Mouse (Mus musculus) testis, postnatal 14 days (tissue): Measurements from ENCODE around the gene Epha2.

ENCODE experiments used
- DNase-seq: peaks from one replicate; pipeline ENCODE4 v3.0.0; 2021; ENCODE audit warnings: low spot score

Gene Epha2

DNA sequence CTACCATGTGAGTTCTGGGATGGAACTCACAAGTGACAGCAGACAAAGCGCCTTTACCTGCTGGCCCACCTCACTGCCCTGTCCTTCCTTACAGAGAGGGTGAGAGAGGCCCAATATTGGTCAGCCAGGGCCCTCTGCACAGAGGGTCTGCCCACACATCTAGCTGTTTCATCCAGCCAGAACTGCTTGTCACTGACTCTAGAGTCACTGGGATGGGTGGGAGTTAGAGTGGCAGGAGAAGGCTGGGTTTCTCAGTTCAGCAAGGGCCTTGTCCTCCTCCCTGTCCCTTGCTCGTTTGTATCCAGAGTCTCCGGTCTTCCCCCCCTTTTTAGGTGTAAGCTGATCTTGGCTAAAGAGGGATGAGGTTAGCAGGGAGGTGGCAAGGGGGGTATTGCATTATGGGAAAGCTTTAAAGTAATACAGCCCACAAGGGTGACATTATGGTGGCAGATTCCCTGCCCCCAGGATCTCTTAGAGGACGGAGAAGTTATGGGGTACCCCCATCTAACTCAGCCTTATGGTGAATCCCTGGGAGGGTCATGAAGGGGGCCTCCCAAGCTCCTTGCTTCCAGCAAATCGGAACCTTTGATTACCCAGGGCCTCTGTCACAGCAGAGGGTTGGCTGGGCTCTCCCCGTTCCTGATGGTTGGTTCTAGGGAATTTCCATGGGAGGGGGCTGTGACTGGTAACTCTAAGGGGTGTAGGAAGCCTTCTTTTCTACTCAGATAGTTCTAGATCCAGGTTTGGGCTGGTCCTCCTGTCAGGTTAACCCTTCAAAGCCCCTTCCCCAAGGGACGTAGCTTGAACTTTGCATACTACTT, 2.6 kb downstream of the Epha2 start:
- no peak for DNase-seq

GRCm38 (mm10) chr4:141304223-141304611, 3.2 kb downstream of the Epha2 start:
- DNase-seq = no peak

GRCm38 (mm10) chr4:141306057-141306456, 5.0 kb downstream of the Epha2 start:
- no peak for DNase-seq

GRCm38 (mm10) chr4:141308381-141308780, 7.3 kb downstream of the Epha2 start:
- no peak for DNase-seq

- DNase-seq = no peak
Measured at GRCm38 (mm10) chr4:141308857-141309772, 8.1 kb downstream of the Epha2 start.

- DNase-seq = no peak
Measured at GRCm38 (mm10) chr4:141309773-141310145, 8.7 kb downstream of the Epha2 start.

DNA sequence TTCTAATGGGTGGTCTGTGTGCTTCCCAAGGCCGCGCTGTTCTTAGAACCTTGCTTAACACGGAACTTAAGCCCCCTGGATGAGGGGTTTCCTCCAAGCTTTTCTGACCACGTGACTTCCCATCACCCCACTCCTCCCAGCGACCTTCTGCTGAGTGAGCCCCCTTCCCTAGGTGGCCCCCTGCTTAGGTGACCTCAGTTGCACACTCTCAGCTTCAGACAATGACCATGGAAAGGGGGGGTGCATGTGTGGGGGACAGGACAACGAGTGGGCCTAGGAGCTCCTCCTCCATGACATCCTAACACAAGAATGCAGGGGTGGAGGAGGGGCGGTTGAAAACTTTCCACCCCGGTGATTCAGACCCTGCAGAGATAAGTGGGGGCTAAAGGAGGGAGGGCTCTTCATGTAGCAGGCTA, 9.2 kb downstream of the Epha2 start:
- DNase-seq = no peak

GRCm38 (mm10) chr4:141311078-141311477, 10.0 kb downstream of the Epha2 start:
- no peak for DNase-seq

DNA sequence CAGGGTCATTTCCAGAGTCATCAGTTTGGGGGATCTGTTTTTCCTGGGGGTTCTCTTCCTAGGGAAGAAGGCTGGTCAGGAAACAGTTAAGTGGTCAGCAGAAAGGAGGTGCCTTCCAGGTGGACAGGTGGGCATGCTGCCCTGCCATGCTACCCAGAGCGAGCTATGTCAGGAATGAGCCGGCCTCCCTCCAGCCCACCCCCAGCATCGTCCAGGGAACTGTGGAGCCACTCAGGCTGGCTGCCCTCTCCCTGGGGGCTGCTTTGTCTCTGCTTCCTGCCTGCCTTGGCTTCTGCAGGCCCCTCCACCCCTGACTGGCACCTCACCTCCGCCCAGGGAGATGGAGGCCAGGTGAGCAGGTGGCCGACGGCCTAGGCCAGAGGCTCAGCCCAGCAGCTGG, 10.5 kb downstream of the Epha2 start:
- no peak for DNase-seq

DNA sequence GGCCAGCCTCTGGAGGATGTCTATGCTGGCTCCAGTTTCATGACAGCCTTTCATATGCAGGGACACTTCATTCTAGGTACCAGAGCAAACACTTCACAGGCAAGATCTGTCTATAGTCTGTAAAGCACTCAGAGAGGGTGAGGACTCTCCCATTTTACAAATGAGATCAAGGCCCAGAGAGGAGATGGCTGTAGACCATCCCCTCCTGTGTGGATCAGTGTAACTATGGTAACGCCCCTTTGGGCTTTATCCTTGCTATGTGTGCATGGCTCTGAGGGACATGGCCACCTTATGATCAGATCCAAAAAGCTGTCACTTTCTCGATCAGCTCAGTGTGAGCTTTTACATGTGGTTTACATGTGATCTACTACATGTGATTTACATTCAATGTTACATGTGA, 10.9 kb downstream of the Epha2 start:
- DNase-seq = no peak

DNA sequence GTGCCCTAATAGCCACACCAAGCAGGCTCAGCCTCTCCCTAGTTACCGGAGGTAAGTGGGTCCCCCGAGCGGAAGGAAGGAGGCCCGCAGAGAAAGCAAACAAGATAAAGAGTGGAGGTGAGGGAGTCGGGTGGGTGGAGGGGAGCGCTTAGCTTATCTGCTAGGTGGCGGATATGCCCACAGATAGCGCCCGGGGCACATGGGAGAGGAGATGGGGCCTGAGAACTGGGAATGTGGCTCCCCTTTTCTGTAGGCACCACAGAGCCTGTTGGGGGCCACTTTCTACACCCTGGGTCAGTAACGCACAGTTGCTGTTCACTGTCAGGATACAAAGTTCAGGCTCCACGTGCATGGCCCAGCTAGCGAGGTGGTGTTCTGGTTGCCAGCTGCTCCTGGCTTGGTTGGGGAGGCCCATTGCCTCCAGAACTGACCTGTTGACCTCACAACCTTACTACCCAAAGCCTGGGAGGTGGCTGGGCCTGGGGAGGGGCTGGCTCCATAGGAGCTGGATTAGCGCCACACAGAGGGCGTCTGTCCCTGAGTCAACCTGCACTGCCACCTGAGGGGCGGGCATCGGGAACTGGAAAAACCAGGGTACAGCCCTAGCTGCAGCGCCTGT, 11.6 kb downstream of the Epha2 start:
- no peak for DNase-seq

DNA sequence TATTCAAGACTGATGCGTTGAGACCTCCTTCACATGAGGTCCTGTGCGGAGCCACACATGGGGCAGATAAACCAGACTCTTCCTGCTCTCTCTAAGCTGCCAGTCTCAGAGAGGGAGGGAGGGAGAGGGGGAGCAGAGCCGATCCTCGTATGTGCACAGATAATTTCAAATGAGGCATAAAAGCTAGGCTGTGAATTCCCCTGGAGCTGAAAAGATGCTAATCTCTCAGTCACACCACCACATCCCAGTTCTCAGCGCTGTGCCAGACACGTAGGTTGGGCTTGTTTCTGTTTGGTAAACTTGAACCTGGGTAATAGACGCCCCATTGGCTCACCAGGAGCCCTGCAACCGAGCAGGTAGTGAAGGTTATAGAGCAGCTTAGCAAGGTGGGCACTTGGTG, 12.4 kb downstream of the Epha2 start:
- no peak for DNase-seq

GRCm38 (mm10) chr4:141313924-141314323, 12.9 kb downstream of the Epha2 start:
- DNase-seq = no peak

DNA sequence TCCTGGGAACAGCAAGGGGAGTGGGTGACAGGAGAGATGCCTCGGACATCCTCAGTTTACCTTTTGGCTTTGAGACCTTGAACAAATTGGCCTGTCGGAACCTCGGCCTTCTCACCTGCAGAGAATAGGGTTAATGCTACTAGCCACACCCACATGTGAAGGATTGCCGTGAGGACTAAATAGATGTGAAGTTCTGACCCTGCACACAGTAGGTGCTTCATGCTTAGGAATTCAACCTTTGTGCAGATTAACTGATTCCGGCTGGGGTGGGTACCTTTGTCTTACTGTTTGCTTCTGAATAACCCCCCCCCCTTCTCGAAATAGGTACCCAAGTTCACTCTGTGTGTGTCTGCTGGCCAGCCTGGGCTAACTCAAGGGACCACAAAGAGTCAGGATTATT, 13.7 kb downstream of the Epha2 start:
- DNase-seq = no peak

GRCm38 (mm10) chr4:141316023-141316422, 15.0 kb downstream of the Epha2 start:
- DNase-seq = no peak

GRCm38 (mm10) chr4:141316498-141317180, 15.6 kb downstream of the Epha2 start:
- DNase-seq = no peak

GRCm38 (mm10) chr4:141317914-141318313, 16.9 kb downstream of the Epha2 start:
- no peak for DNase-seq

DNA sequence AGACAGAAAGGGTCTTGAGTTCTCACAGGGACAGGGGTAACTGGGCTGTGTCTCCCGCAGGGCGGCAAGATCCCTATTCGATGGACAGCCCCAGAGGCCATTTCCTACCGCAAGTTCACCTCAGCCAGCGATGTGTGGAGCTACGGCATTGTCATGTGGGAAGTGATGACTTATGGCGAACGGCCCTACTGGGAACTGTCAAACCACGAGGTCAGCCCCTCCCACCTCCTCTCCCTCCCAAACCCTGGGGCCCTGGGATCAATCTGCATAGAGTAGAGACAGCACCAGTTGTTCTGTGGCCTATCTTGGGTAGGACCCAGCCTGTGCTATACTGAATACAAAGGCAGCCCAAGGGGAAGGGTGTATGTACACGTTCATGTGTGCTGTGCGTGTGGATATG, 21.5 kb downstream of the Epha2 start:
- no peak for DNase-seq

- peak; percentile 44 for DNase-seq
Measured at GRCm38 (mm10) chr4:141324771-141325191, 23.7 kb downstream of the Epha2 start.

DNA sequence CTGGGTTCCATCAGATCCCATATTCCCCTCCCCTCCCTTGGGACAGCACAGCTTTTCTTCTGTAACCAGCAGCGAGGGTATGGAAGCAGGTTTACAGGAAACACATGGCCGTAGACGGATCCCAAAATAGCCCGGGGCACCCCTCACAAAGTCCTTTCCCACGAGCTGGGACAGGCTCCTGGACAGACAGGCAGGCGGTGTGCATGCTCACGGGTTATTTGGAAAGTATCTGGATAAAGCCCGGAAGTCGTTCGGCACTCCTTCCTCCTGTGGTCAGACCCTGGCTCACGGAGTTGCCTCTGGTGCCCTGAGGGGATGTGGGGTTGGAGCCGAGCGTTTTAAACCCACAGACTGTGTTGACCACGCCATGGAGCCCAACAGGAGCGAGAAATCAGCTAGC, 24.6 kb downstream of the Epha2 start:
- no peak for DNase-seq

DNA sequence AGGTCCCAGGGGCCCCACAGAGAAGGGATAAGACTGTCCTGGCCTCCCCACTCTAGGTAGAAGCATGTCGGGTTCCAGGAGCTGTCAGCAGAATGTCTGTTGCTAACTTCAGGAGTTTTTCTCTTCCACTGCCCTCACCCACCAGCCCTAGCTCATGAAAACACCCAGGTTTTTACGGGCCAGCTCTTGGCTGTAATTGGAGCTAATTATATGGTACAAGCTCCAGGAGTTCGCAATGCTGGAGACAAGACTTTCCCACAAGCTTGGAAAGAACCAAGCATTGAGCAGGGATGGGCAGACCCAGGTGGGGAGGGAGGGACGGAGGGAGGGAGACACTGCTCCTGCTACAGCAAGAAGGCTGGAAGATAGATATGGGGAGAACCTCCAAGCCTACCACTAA, 26.0 kb downstream of the Epha2 start:
- no peak for DNase-seq

- no peak for DNase-seq
Measured at GRCm38 (mm10) chr4:141328742-141329141, 27.7 kb downstream of the Epha2 start.
